Mouse (Mus musculus) cerebellum, adult 11 months (tissue): ENCODE measurements around the gene Rsad1.

ENCODE experiments used
- DNase-seq: peaks from one replicate; pipeline ENCODE4 v3.0.0; 2022

The Rsad1 gene

GRCm38 (mm10) chr11:94548888-94549690 lies at the start of gene Rsad1:
Gene Rsad1 (minus strand): TSS chr11:94549255.
- peak; percentile 95 for DNase-seq

GRCm38 (mm10) chr11:94598437-94599120 lies 49.5 kb upstream of the Rsad1 start:
- no peak for DNase-seq

GRCm38 (mm10) chr11:94597319-94597718 lies 48.3 kb upstream of the Rsad1 start:
- DNase-seq, result no peak

- DNase-seq, result no peak
Observed at GRCm38 (mm10) chr11:94596311-94596852, 47.3 kb upstream of the Rsad1 start.

DNA sequence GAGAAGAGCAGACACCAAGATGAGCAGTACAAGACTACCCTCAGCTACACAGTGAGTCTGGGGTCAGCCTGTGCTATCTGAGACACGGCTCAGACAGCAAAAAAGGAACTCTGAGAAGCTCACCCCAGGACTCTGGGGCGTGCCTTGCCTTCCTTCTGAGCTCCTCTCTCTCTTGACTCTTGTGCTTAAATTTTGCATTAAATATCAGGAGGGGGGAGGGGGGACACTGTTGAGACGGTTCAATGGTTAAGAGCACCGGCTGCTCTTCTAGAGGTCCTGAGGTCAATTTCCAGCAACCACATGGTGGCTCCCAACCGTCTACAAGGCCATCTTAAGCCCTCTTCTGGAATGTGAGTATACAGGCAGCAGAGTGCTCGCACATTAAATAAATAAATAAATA lies 38.5 kb upstream of the Rsad1 start:
- DNase-seq, result no peak

DNA sequence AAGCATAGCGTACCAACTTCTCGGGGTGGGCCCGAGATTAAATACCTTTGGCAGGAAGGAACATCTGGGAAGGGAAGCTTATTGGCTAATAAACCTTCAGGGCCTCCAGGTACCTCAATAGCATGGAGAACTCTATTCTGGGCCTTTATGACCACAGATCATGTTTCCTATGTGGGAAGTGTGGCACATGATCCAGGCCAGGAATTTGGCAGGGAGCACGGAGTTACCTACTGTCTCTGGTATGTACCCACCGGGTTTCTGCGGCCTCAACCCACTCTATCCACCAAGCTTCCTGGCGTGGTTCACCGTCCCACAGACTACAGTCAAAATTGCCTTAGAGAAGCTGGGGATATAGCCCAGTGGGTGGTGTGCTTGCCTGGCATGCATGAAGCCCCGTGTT lies 36.0 kb upstream of the Rsad1 start:
- no peak for DNase-seq

DNA sequence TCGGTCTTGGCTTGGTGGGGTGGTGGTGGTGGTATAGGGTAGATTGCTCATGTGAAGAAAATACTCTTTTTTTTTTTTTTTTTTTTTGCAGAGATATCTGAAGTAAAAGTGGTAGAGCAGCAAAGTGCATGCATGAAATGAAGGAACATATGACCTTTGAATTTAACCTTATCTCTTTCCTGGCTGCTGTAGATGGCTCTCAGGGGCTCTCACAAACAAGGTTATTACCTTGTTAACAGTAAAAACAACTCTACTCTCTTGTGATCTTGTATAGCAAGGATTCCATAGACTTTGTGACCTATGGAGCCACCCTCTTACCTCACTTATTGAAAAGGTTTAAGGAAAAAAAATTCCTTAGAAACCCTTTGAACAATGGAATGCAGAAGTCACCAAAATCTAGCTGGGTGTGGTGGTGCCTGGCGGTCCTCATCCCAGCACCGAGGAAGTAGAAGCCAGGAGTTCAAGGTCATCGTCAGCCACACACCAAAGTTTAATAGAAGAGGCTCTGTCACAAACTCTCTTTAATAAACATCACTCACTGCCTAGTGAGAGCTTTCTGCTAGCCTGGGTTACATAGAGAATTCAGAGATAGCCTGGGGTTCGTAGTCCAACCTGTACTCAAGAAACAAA lies 31.2 kb upstream of the Rsad1 start:
- DNase-seq, result no peak

- no peak for DNase-seq
Observed at GRCm38 (mm10) chr11:94576361-94576760, 27.3 kb upstream of the Rsad1 start.

GRCm38 (mm10) chr11:94575036-94575435 lies 26.0 kb upstream of the Rsad1 start:
- DNase-seq, result no peak

- DNase-seq, result no peak
Observed at GRCm38 (mm10) chr11:94574560-94574959, 25.5 kb upstream of the Rsad1 start.

DNA sequence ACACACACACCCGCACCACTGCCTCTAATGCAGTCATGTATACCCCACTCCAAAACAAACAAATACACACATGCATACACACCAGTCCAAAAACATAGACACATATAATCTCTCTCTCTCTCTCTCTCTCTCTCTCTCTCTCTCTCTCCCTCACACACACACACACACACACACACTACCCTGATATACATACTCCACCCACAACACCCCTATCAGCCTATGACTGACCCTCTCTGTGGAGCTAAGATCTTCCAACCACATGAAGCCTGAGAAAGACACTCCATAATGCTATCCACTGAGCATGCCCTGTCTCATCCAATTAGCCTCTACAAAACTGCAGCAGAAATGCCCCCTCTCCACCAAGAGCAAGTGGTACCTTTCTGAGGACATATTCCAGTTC lies 22.8 kb upstream of the Rsad1 start:
- no peak for DNase-seq

DNA sequence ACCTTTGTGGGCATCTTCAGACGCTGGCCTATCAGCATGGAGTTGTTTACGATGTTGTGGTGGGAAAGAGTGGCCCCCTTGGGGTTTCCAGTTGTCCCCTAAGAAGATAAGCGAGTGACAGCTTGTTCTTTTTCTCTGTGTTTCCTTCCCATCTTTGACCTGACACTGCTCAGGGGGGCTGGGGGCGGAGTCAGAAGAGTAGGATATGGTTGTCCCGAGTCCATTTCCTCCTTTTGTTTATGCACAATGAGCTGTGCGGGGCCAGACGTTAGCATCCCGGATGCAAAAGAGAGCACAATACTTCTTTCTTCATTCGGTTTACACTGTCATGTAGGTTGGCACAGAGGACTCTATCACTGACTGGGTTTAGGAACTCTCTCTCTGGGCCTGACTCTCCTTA lies 21.6 kb upstream of the Rsad1 start:
- no peak for DNase-seq

DNA sequence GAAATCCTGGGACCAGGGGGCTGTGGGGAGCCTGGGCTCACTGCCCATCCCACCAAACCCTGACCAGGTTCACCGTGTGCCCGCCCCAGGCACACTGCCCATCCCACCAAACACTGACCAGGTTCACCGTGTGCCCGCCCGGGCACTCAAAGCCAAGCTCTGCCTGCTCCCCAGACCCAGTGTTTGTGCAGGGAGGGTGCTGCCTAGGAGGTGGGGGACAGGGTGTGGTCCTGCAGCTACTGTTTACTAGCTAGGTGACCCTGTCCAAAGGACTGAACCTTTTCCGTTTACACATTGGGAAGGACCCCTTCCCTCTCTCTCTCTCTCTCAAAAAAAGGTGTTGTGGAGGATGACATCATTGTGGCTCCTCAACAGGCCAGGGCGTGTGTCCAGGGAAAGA lies 18.3 kb upstream of the Rsad1 start:
- DNase-seq, result no peak

- DNase-seq, result no peak
Observed at GRCm38 (mm10) chr11:94566534-94566933, 17.5 kb upstream of the Rsad1 start.

- no peak for DNase-seq
Observed at GRCm38 (mm10) chr11:94565151-94565479, 16.1 kb upstream of the Rsad1 start.

GRCm38 (mm10) chr11:94564437-94565150 lies 15.5 kb upstream of the Rsad1 start, which contains the start of gene Chad:
Gene Chad (plus strand): TSS chr11:94565047.
- no peak for DNase-seq

GRCm38 (mm10) chr11:94563821-94564220 lies 14.8 kb upstream of the Rsad1 start:
- DNase-seq, result no peak

DNA sequence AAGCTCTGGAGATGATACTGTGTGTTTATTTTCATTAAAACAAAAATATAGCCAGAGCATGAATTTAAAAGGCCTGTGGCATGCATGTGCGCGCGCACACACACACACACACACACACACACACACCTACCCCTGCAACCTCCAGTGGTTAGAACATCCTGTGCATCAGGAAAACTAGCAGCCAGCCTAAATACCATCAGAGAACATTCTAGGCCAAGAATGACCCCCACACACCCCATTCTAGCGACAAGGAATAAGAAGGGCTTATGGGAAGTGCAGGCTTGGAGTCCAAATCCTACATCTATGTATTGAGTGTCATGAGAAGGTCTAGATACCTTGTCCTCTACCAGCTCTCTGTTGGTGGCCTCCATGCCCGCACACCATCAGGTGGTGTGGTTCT lies 14.3 kb upstream of the Rsad1 start:
- no peak for DNase-seq

DNA sequence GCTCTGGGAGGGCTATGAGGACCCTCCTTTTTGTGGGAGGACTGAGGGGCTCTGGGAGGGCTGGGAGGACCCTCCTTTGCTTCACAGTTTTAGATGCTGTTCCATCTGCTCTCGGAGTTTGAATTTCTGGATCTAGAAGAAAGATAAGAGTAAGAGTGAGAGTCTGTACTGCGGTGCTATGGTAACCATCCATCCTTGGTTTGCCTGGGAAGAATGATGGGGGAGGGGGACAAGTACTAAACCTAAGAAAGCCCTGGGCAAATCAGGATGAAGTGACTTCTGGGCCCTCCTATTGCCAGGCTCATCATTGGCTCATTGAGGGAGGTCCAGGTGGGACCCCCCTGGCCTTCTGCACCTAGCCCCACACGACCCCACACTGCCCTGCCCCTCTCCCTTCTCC lies 9.2 kb upstream of the Rsad1 start:
- no peak for DNase-seq

DNA sequence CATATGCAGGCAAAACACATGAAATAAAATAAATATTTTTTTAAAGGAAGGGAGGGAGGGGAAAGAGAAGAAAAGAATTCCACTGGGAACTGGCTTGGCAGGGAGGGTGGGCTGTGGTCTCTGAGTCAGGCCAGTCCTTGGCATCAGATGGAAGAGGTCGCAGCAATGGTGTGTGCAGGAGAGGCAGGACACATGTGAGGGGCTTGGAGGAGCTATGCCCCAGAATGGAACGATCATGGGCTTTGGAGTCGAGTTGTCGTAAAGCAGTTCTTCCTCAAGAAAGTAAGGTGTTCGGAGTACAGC lies 1.3 kb upstream of the Rsad1 start:
- DNase-seq, result no peak

- no peak for DNase-seq
Observed at GRCm38 (mm10) chr11:94549691-94550441, 811 bp upstream of the Rsad1 start.

- DNase-seq, result peak; percentile 66
Observed at GRCm38 (mm10) chr11:94548041-94548784, 842 bp downstream of the Rsad1 start.
